Mouse (Mus musculus) neural tube, embryonic 11.5 days (tissue): ENCODE measurements around the gene Prkg1. TPM values are rescaled to one million over a fixed set of nuclear protein-coding genes. Genes with fewer than 3 reads are reported as not detected.
A peak's percentile ranks its signal among the peaks of the same experiment; 100 is the strongest.

Source experiments
- ATAC-seq: fragments of 200-750 bp; cut with Nextera tagmentation; 2 replicates; pipeline ENCODE4 v1.8.0; 2017; ENCODE audit warnings: moderate number of reproducible peaks, mild to moderate bottlenecking, moderate TSS enrichment, moderate library complexity; ENCODE audit not compliant: insufficient read depth, low FRiP score, low TSS enrichment
- DNase-seq: peaks from one replicate; pipeline ENCODE4 v3.0.0-alpha.2; 2015; ENCODE audit warnings: low spot score
- H3K27ac ChIP-seq: fragments of 300-500 bp; sonication (generic); 2 replicates; pipeline ENCODE4 v1.5.1; 2014; ENCODE audit warnings: low read depth, mild to moderate bottlenecking, low read length
- H3K27me3 ChIP-seq: fragments of 300-500 bp; sonication (generic); 2 replicates; pipeline ENCODE4 v1.6.1; 2014; ENCODE audit warnings: mild to moderate bottlenecking, low read length, mixed read lengths; ENCODE audit not compliant: control insufficient read depth, insufficient read depth
- H3K36me3 ChIP-seq: fragments of 300-500 bp; sonication (generic); 2 replicates; pipeline ENCODE4 v1.6.1; 2014; ENCODE audit warnings: mild to moderate bottlenecking, low read length, moderate library complexity, mixed read lengths; ENCODE audit not compliant: control insufficient read depth, insufficient read depth
- H3K4me1 ChIP-seq: fragments of 300-500 bp; sonication (generic); 2 replicates; pipeline ENCODE4 v1.6.1; 2014; ENCODE audit warnings: low read length, mixed read lengths; ENCODE audit not compliant: control insufficient read depth, insufficient read depth
- H3K4me2 ChIP-seq: fragments of 300-500 bp; sonication (generic); 2 replicates; pipeline ENCODE4 v1.6.1; 2014; ENCODE audit warnings: low read depth, mild to moderate bottlenecking, moderate library complexity
- H3K4me3 ChIP-seq: fragments of 300-500 bp; sonication (generic); 2 replicates; pipeline ENCODE4 v1.5.1; 2014; ENCODE audit warnings: low read depth, low read length
- H3K9ac ChIP-seq: fragments of 300-500 bp; sonication (generic); 2 replicates; pipeline ENCODE4 v1.6.1; 2014; ENCODE audit warnings: mild to moderate bottlenecking, low read length
- H3K9me3 ChIP-seq: fragments of 300-500 bp; sonication (generic); 2 replicates; pipeline ENCODE4 v1.6.1; 2016; ENCODE audit warnings: low read length; ENCODE audit not compliant: control insufficient read depth
- WGBS: fragments of 180-500 bp; shearing (Covaris S2); extraction: QIAGEN DNeasy Blood & Tissue Kit; methylation state at CpG from one replicate; pipeline ENCODE4 v1.1.7; 2014; 5-methylcytosine and 5-hydroxymethylcytosine counted together
- polyA plus RNA-seq: library from polyadenylated mRNA; unstranded; fragments of >200 nt; fragmentation: Nextera tagmentation; extraction: Ambion mirVana; gene quantifications from 2 replicates; pipeline ENCODE4 v1.2.1, GENCODE M21; 2014

Gene Prkg1
- polyA plus RNA-seq, 1 experiment from 2014 or later = 8.2 TPM

- Histone ChIP-seq H3K36me3 (no peaks in the 10 kb centered on the region), H3K27ac (no peak overlapping the region), H3K9me3 (no peaks in the 10 kb centered on the region), H3K4me1 (no peaks in the 10 kb centered on the region), H3K4me3 (no peak overlapping the region), H3K27me3 (no peaks in the 10 kb centered on the region), H3K9ac (no peak overlapping the region), H3K4me2 (no peak overlapping the region)
- WGBS = 91% methylated on average over 5 of the region's 5 CpGs
- DNase-seq (no peak), ATAC-seq (no peak)
These were observed 833.2 kb downstream of the Prkg1 start for GRCm38 (mm10) chr19:30931469-30932192.

- H3K4me3 ChIP-seq = no peak overlapping the region
- no peaks in the 10 kb centered on the region for H3K36me3 ChIP-seq
- H3K27me3 ChIP-seq = no peaks in the 10 kb centered on the region
- H3K9ac ChIP-seq = no peak overlapping the region
- 97% methylated on average over 1 of the region's 1 CpGs for WGBS
- H3K9me3 ChIP-seq = no peaks in the 10 kb centered on the region
- no peak for DNase-seq
- ATAC-seq = no peak
- no peak overlapping the region for H3K27ac ChIP-seq
- H3K4me1 ChIP-seq = no peaks in the 10 kb centered on the region
- no peak overlapping the region for H3K4me2 ChIP-seq
These were observed 840.8 kb downstream of the Prkg1 start for GRCm38 (mm10) chr19:30924032-30924431.

GRCm38 (mm10) chr19:30902290-30902689, 862.5 kb downstream of the Prkg1 start:
- ATAC-seq (no peak), DNase-seq (no peak)

GRCm38 (mm10) chr19:30901025-30901424, 863.8 kb downstream of the Prkg1 start:
- Histone ChIP-seq H3K9me3 (no peaks in the 10 kb centered on the region), H3K36me3 (no peaks in the 10 kb centered on the region), H3K4me3 (no peak overlapping the region), H3K27me3 (no peaks in the 10 kb centered on the region), H3K4me2 (no peak overlapping the region), H3K9ac (no peak overlapping the region), H3K4me1 (peaks cover 7% of the 10 kb centered on the region; the same call in 1 of the 2 replicates), H3K27ac (no peak overlapping the region)
- WGBS = 86% methylated on average over 3 of the region's 3 CpGs
- DNase-seq (no peak), ATAC-seq (no peak)

More at GRCm38 (mm10) chr19:30902290-30902689, 862.5 kb downstream of the Prkg1 start:
- Histone ChIP-seq H3K9ac (no peak overlapping the region), H3K27ac (no peak overlapping the region), H3K4me1 (peaks cover 7% of the 10 kb centered on the region; the same call in 1 of the 2 replicates), H3K9me3 (no peaks in the 10 kb centered on the region), H3K27me3 (no peaks in the 10 kb centered on the region), H3K4me3 (no peak overlapping the region), H3K36me3 (no peaks in the 10 kb centered on the region), H3K4me2 (no peak overlapping the region)

- DNase-seq (peak; percentile 52), ATAC-seq (peak; percentile 93)
- H3K4me1 ChIP-seq = 0 out of 2 replicates have a peak, but pooled peaks cover 3% of the 10 kb centered on the region
- 0 out of 2 replicates have a peak overlapping the region, but pooled peaks have one; percentile 34 for H3K27ac ChIP-seq
- no peaks in the 10 kb centered on the region for H3K36me3 ChIP-seq
- H3K4me2 ChIP-seq = no peak overlapping the region
- no peaks in the 10 kb centered on the region for H3K27me3 ChIP-seq
- WGBS = 48% methylated on average over 2 of the region's 2 CpGs
- no peaks in the 10 kb centered on the region for H3K9me3 ChIP-seq
- H3K4me3 ChIP-seq = no peak overlapping the region
- H3K9ac ChIP-seq = no peak overlapping the region
These were observed 874.5 kb downstream of the Prkg1 start for GRCm38 (mm10) chr19:30890377-30890776.

GRCm38 (mm10) chr19:30889851-30890250, 875.0 kb downstream of the Prkg1 start:
- WGBS = 58% methylated on average over 3 of the region's 3 CpGs
- H3K9me3 ChIP-seq = no peaks in the 10 kb centered on the region
- H3K9ac ChIP-seq = no peak overlapping the region
- H3K27me3 ChIP-seq = no peaks in the 10 kb centered on the region
- no peak overlapping the region for H3K4me2 ChIP-seq
- ATAC-seq (peak; percentile 18), DNase-seq (peak; percentile 14)
- H3K4me3 ChIP-seq = no peak overlapping the region
- H3K27ac ChIP-seq = no peak overlapping the region
- 0 out of 2 replicates have a peak, but pooled peaks cover 3% of the 10 kb centered on the region for H3K4me1 ChIP-seq
- H3K36me3 ChIP-seq = no peaks in the 10 kb centered on the region

- no peaks in the 10 kb centered on the region for H3K36me3 ChIP-seq
- H3K27me3 ChIP-seq = no peaks in the 10 kb centered on the region
- 86% methylated on average over 4 of the region's 4 CpGs for WGBS
- H3K9ac ChIP-seq = no peak overlapping the region
- no peaks in the 10 kb centered on the region for H3K9me3 ChIP-seq
- no peak overlapping the region for H3K4me3 ChIP-seq
- no peaks in the 10 kb centered on the region for H3K4me1 ChIP-seq
- no peak overlapping the region for H3K27ac ChIP-seq
- no peak overlapping the region for H3K4me2 ChIP-seq
- DNase-seq = no peak
- no peak for ATAC-seq
These were observed 903.4 kb downstream of the Prkg1 start for GRCm38 (mm10) chr19:30861441-30861840.

GRCm38 (mm10) chr19:30851023-30851422, 913.8 kb downstream of the Prkg1 start:
- ATAC-seq = no peak
- Histone ChIP-seq H3K36me3 (no peaks in the 10 kb centered on the region), H3K4me2 (no peak overlapping the region), H3K27me3 (no peaks in the 10 kb centered on the region), H3K4me1 (no peaks in the 10 kb centered on the region), H3K4me3 (no peak overlapping the region), H3K27ac (no peak overlapping the region), H3K9ac (no peak overlapping the region), H3K9me3 (no peaks in the 10 kb centered on the region)
- no peak for DNase-seq
- 91% methylated on average over 4 of the region's 4 CpGs for WGBS

GRCm38 (mm10) chr19:30844916-30845315, 919.9 kb downstream of the Prkg1 start:
- H3K36me3 ChIP-seq = no peaks in the 10 kb centered on the region
- no peaks in the 10 kb centered on the region for H3K4me1 ChIP-seq
- H3K27ac ChIP-seq = no peak overlapping the region
- 80% methylated on average over 4 of the region's 4 CpGs for WGBS
- H3K27me3 ChIP-seq = no peaks in the 10 kb centered on the region
- no peak overlapping the region for H3K9ac ChIP-seq
- DNase-seq (no peak), ATAC-seq (no peak)
- H3K4me2 ChIP-seq = no peak overlapping the region
- H3K4me3 ChIP-seq = no peak overlapping the region
- H3K9me3 ChIP-seq = no peaks in the 10 kb centered on the region
